Mouse (Mus musculus) spleen, adult 12 weeks (tissue): ENCODE measurements around the gene Slc3a2.
"Not testable (repeated sequence)": the region's sequence is repeated elsewhere in the genome, so short reads cannot be mapped to it uniquely, and the experiment has no call there.

ENCODE experiments used
- DNase-seq: peaks from one replicate; pipeline ENCODE4 v3.0.0; 2022; ENCODE audit warnings: low spot score

Gene Slc3a2

DNA sequence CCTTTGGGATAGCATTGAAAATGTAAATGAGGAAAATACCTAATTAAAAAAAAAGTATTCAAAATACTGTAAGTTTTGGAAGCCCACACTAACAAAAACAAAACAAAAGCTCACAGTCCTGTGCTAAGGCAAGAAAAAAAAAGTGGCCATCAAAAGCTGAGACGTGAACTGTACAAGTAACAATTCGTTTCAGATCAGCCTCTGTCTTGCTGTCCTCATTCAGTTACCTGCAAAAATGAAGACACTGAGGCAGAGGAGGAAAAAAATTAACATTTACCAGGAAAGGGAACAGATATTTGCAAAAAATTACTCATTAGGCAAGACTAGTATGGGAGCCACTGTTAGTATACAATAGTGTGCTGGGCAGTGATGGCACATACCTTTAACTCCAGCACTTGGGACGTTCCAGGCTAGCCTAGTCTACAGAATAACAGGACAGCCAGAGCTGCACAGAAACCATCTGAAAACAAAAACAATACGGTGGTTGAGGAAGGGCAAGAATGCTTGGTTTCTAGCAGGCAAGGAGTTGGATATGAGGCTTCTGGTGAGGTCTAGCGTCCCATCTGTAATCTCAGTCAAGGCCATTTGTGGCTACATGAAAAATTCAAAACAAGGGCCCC is 4.4 kb upstream of the Slc3a2 start:
- no peak for DNase-seq

- DNase-seq = no peak
Measured at GRCm38 (mm10) chr19:8726609-8727390, 3.6 kb upstream of the Slc3a2 start.

GRCm38 (mm10) chr19:8725081-8725613 is 2.0 kb upstream of the Slc3a2 start:
- DNase-seq = no peak

- no peak for DNase-seq
Measured at GRCm38 (mm10) chr19:8724392-8724791, 1.2 kb upstream of the Slc3a2 start.

DNA sequence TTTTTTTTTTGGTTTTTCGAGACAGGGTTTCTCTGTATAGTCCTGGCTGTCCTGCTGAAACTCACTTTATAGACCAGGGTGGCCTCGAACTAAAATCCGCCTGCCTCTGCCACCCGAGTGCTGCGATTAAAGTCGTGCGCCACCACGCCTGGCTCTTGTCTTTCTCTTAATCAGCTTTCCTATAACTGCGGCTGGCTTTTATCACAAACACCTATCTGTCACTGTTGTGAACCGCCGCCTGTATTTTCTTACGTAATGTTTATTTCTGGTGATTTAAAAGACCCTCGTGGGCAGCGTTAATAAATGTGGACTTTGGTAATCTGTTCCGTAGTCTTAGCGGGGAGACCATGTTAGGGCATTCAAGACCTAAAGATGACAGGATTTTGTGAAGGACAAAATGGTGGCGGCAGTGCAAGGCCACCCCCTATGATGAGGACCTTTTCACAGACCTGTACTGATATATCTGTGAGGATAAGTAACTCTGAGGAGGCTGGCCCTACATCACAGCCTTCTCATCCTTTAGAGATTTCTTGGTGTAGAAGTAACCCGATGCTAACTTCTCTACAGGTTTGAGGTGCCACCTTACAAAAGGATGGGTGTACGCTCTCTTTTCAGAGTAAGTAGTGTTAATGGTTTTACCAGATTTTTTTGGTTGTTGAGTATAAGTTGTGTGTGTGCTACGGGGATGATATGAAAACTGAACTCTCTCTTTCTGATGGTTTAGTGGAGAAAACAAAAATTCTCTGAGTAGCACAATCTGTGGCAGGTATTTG is 591 bp upstream of the Slc3a2 start:
- no peak for DNase-seq

- no peak for DNase-seq
Measured at GRCm38 (mm10) chr19:8722559-8722906, 636 bp downstream of the Slc3a2 start.

DNA sequence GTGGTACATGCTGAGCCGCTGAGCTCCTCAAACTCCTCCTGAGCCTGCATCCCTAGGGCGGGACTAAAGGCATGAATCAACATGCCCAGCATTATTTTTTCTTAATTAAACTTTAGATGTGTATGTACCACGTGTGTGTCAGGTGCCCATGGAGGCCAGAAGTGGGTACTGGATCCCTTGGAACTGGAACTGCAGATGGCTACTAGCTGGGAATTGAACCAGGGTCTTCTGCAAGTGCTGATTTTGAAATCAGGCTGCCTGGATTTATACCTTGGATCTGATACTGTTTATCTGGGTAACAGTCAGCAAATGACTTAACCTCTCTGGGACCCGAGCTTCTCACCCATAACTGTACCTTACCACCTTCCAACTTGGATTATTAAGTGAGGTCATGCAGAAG is 1.1 kb downstream of the Slc3a2 start:
- DNase-seq = no peak

DNA sequence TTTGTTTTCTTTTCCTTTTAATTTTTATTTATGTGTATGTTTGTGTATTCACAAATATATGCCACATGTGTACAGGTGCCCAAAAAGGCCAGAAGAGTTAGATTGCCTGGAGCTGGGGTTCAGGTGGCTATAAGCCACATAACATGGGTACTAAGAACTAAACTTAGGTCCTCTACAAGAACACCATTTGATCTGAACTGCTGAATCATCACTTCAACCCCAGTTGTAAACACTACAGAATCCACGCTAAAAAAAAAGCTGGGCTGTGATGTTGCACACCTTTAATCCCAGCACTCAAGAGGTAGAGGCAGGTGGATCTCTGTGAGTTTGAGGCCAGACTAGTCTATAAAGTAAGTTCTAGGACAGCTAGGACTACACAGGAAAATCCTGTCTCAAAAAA is 1.8 kb downstream of the Slc3a2 start:
- no peak for DNase-seq

GRCm38 (mm10) chr19:8719037-8719436 is 4.1 kb downstream of the Slc3a2 start:
- DNase-seq = not testable (repeated sequence)

- DNase-seq = peak; percentile 66
Measured at GRCm38 (mm10) chr19:8718357-8718756, 4.8 kb downstream of the Slc3a2 start.

- no peak for DNase-seq
Measured at GRCm38 (mm10) chr19:8716767-8717475, 6.2 kb downstream of the Slc3a2 start.

DNA sequence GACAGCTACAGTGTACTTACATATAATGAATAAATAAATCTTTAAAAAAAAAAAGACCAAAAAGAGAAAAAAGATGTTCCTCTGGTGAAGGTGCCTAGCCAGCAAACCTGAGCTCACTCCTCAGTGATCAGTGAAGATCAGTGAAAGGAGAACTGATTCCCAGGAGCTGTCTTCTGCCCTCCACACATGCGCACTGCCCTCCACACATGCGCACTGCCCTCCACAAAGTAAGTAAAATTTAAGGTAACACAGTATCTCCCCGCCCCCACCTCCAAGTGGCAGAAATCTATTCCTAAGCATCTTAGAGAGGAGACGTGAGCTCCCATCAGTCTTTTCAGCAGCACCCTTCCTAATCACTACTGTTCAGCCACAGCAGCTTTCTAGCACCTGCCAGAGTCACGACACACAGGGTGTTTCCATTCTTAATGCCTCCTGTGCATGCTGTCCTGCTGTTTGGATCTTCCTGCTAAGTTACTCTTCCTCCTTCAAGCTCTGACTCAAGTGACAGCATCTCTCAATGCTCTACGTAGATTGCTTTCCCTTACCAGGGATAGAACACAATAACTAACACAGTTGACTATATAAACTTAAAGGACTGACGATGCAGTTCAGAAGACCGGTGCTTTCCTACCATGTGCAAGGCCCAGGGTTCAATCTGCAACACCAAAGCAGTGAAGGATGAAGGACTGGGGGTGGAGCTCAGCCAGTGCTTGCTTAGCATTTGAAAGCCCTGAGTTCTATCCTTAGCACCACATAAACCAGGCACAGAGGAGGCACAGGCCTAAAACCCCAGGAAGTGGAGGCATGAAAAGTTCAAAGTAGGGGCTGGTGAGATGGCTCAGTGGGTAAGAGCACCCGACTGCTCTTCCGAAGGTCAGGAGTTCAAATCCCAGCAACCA is 7.1 kb downstream of the Slc3a2 start:
- DNase-seq = no peak

- peak; percentile 62 for DNase-seq
Measured at GRCm38 (mm10) chr19:8714653-8715481, 8.3 kb downstream of the Slc3a2 start.

DNA sequence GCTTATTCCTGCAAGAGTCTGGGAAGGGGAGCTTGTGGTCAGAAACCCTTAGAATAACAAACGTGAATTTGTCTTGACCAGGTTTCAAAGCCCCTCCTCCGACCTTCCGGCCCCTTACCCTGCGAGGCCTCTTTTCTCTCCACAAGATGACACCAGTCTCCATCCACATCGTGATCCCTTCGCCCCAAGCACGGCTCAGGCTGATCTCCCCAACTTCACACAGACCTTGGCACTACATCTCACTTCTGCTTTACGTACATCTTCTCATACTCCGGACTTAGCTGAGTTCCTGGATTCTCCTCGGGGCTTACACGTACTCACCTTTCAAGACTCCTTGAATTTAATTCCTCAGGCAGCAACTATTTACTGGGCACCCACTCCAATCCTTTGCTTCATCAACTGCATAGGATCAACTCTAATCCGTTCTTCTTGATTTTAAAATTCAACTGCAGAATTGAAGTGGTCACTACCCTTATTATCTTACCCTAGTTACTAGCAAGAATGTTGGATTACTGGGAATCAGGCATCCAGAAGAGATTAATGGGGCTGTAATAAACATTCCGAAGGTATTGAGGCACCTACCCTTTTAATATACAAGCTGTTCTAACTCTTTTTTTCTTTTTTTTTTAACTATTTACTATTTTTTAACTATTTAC is 9.0 kb downstream of the Slc3a2 start:
- no peak for DNase-seq

- DNase-seq = peak; percentile 92
Measured at GRCm38 (mm10) chr19:8713306-8713996, 9.7 kb downstream of the Slc3a2 start.

DNA sequence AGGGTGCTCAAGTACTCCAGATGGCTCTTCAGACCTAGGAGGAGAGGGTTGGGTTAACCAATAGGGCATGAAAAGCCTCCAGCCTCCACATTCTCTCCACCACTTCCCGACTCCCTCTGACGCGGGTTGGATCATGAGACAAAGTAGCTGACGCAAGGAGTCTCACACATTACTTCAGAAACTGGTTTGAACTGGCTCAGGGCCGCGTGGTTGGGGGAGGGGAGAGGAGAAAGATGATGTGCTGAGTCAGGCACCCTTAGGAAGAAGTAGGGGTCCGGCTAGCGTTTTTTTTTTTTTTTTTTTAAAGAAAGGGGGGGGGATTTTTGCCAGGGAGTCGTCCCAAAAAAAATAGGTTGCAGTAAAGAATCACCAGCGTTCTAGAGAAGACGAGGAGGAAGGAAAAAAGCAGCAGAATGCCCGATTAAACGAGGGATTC is 10.3 kb downstream of the Slc3a2 start:
- DNase-seq = peak; percentile 58

DNA sequence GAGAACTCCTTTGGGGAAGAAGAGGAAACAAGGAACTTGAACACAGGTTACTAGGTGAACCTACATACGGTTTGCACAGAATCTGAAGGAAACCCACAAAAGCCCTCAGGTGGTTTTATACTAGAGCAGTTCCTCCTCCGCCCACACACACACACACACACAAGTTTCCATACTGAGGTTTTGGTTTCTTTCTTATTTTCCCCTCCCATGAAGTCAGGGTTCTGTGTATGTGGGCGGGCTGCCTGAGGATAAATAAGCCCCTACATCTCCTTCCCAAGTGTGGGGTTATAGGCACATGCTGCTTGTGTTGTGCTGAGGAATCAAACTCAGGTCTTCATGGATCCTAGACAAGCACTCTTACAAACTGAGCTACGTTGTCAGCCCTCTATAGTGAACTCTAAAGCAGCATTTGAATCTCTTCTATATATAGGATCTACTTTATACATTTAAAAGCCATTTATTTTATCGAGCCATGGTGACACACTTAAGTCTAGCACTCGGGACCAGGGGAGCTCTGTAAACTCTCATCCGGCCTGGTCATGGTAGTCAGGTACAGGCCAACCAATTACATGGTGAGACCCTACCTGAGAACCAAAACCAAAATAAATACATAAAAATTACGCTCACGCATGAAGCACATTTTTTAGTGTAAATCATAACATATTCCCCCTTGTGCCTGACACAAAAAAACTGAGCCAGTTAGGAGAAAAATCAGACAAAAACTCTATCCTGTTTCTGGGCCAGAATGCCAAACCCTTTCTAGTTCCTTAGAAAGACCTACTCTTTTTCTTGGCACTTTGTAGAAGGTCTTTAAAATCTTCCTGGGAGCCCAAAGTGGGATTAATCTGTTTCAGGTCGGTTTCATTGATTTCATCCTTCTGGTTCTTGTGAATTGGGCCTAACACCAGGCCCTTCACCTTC is 11.0 kb downstream of the Slc3a2 start:
- peak; percentile 48 for DNase-seq

DNA sequence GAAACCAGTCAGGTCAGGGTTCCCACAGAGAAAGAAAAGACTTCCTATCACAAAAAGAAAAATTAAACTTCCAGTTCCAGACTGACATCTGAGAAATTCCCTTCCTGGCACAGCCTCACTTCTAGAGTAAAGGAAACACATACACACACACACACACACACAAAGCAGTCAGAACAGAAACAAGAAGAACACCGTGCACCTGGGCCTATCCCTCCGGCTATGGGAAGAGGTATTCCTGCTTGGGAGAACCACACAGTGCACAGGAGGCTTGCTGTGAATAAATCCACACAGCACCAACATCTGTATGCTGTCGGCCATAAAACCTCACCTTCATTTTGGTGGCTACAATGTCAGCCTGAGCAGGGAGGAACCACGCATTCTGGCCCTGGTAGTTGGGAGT is 11.7 kb downstream of the Slc3a2 start:
- DNase-seq = no peak
